In the genomic region with DNA sequence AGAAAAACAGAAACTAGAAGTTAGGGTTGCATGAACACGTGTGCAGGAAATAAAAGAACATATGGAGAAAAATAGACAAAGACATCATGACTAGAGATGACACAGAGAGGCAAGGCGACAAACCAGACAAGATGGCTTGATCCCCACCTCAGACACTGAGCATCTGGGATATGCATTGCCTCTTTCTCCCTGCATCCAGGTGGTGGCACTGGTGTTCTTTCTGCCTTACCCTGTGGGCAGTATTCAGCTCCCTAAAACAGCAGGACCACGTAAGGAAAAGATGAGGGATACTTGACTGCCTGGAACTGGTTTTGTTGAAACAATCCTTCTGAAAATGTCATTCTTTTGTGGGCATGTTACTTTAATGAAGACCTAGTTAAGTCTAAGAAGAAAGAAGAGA, we compare ENCODE assay signal across 9 mouse cellular contexts.
A peak's percentile ranks its signal among the peaks of the same experiment; 100 is the strongest.
DNase-seq lines count a peak whose midpoint lies in the region; ATAC-seq and TF ChIP-seq lines count a peak whose summit lies in the region.
"Had no signal": no experiment of that assay in that cellular context is flagged by ENCODE, and none has a peak within 500 bp of the region (broad histone marks: within the 10 kb centered on the region; RNA-seq: fewer than 3 reads in every experiment).

No protein-coding gene starts in this region.

- peak; percentile 99 for TF ChIP-seq CTCF in cortical plate, adult 2 months (IDR thresholded peaks at IDR 0.05; ENCODE audit: extremely low read depth, insufficient read depth, low read length)

- no peak for TF ChIP-seq POLR2A in cortical plate, adult 2 months (IDR thresholded peaks at IDR 0.05; ENCODE audit: extremely low read depth, insufficient read depth, low read length)

- no peak overlapping the region for H3K27ac ChIP-seq in cortical plate, adult 2 months (ENCODE audit: insufficient read depth, low read length)
- H3K27ac ChIP-seq: liver, embryonic 13.5 days had no signal

- H3K4me1 ChIP-seq in cortical plate, adult 2 months (ENCODE audit: control insufficient read depth, insufficient read depth, low read length), result no peaks in the 10 kb centered on the region; the same call in 1 of the 2 replicates
- H3K4me1 ChIP-seq: liver, embryonic 13.5 days had no signal

- intact Hi-C loops in heart, postnatal 36 days (cut with DNase I), result loop anchor here (1.0 to 10.0 kb wide), 5 partner anchors 154 to 346 kb away; a partner anchor contains a TSS

- no peak overlapping the region for H3K4me3 ChIP-seq in cortical plate, adult 2 months (ENCODE audit: insufficient read depth, low read length)
- H3K4me3 ChIP-seq: liver, embryonic 13.5 days had no signal

- ATAC-seq in inflammation-experienced regulatory T-cells, adult 6 months, result no peak

- peak; percentile 22 for DNase-seq in ovary, postnatal 14 days (ENCODE audit: low spot score)
- DNase-seq in ovary, postnatal 10 days (ENCODE audit: low spot score), result no peak
- peak; percentile 44 to 47 for DNase-seq in heart, postnatal 36 days
- peak; percentile 45 for DNase-seq in layer of hippocampus, adult 9-10 months (ENCODE audit: low spot score)
- peak; percentile 73 for DNase-seq in lung, postnatal 25 days (ENCODE audit: low spot score)
- peak; percentile 31 for DNase-seq in yolk sac, embryonic 10.5 days (ENCODE audit: low spot score)
- DNase-seq: liver, embryonic 13.5 days had no signal
